Mouse (Mus musculus) kidney, embryonic 14.5 days (tissue): ENCODE measurements around the gene Zdhhc14. TPM values are rescaled to one million over a fixed set of nuclear protein-coding genes. Genes with fewer than 3 reads are reported as not detected.

Source experiments
- ATAC-seq: fragments of 200-750 bp; cut with Nextera tagmentation; 2 replicates; pipeline ENCODE4 v1.8.0; 2017; ENCODE audit warnings: moderate number of reproducible peaks, mild to moderate bottlenecking, moderate TSS enrichment, moderate library complexity; ENCODE audit not compliant: low FRiP score, low TSS enrichment
- H3K27ac ChIP-seq: fragments of 300-500 bp; sonication (generic); 2 replicates; pipeline ENCODE4 v1.5.1; 2014; ENCODE audit warnings: low read depth, mild to moderate bottlenecking, low read length, moderate library complexity, mixed read lengths
- H3K27me3 ChIP-seq: fragments of 300-500 bp; sonication (generic); 2 replicates; pipeline ENCODE4 v1.6.1; 2014; ENCODE audit warnings: mild to moderate bottlenecking, low read length; ENCODE audit not compliant: control insufficient read depth, insufficient read depth
- H3K36me3 ChIP-seq: fragments of 300-500 bp; sonication (generic); 2 replicates; pipeline ENCODE4 v1.6.1; 2014; ENCODE audit warnings: low read length, mixed read lengths; ENCODE audit not compliant: control insufficient read depth, insufficient read depth
- H3K4me1 ChIP-seq: fragments of 300-500 bp; sonication (generic); 2 replicates; pipeline ENCODE4 v1.6.1; 2014; ENCODE audit warnings: low read length, mixed read lengths; ENCODE audit not compliant: control insufficient read depth, insufficient read depth
- H3K4me2 ChIP-seq: fragments of 300-500 bp; sonication (generic); replicated peaks from 2 replicates; pipeline ENCODE4 v1.6.1; 2014; ENCODE audit warnings: low read depth, mild to moderate bottlenecking, low read length
- H3K4me3 ChIP-seq: fragments of 300-500 bp; sonication (generic); 2 replicates; pipeline ENCODE4 v1.5.1; 2014; ENCODE audit warnings: mild to moderate bottlenecking, low read length
- H3K9ac ChIP-seq: fragments of 300-500 bp; sonication (generic); 2 replicates; pipeline ENCODE4 v1.6.1; 2014; ENCODE audit warnings: low read depth, mild to moderate bottlenecking, low read length, moderate library complexity
- H3K9me3 ChIP-seq: fragments of 300-500 bp; sonication (generic); 2 replicates; pipeline ENCODE4 v1.6.1; 2016; ENCODE audit warnings: low read length; ENCODE audit not compliant: control insufficient read depth
- WGBS: fragments of 180-500 bp; shearing (Covaris S2); extraction: QIAGEN DNeasy Blood & Tissue Kit; methylation state at CpG from one replicate; pipeline ENCODE4 v1.1.7; 2014; 5-methylcytosine and 5-hydroxymethylcytosine counted together
- polyA plus RNA-seq: library from polyadenylated mRNA; unstranded; fragments of >200 nt; fragmentation: Nextera tagmentation; extraction: Ambion mirVana; gene quantifications from 2 replicates; pipeline ENCODE4 v1.2.1, GENCODE M21; 2014

The Zdhhc14 gene
- polyA plus RNA-seq, 1 experiment from 2014 or later, result 2.7 TPM

DNA sequence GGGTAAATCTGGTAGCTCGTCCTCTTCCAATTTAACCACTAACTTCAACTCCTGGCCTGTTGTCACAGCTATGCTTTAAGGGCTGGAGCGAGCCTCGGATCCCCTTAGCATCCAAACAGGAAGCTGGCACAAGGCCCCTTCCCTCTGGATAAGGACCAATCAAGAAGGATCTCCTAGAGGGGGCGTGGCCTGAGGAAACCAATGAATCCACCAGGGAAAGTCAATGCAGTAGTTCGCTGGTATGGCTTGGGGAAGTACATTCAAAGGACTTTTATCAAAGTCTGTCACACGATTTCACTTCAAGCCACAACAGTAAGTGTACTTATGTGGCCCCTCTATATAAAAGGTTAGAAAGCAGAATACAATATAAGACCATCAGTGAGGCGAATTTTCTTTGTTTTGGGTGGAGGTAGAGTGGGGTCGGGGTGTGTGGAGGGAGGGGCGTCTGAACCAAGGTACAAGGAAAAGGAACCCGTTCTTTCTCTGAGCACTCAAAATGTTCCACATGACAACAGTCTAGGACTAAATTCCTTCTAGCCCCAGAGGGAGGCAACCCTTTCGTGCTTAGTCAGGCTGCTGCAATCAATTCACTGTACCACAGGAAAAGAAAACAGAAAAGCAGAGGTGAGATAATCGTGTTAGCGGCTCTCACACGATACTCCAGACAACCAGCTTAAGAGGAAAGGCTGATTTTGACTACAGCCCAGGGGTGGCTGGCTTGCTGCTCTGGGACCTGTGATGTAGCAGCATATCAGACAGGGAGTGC, 16.2 kb upstream of the Zdhhc14 start:
- Histone ChIP-seq H3K9me3 (no peaks in the 10 kb centered on the region), H3K4me2 (no peak overlapping the region), H3K27ac (no peak overlapping the region), H3K36me3 (no peaks in the 10 kb centered on the region), H3K4me3 (no peak overlapping the region), H3K27me3 (no peaks in the 10 kb centered on the region), H3K4me1 (no peaks in the 10 kb centered on the region), H3K9ac (no peak overlapping the region)
- 73% methylated on average over 14 of the region's 14 CpGs for WGBS
- ATAC-seq, result no peak

- Histone ChIP-seq H3K9ac (no peak overlapping the region), H3K27me3 (no peaks in the 10 kb centered on the region), H3K4me2 (no peak overlapping the region), H3K36me3 (no peaks in the 10 kb centered on the region), H3K4me3 (no peak overlapping the region), H3K4me1 (no peaks in the 10 kb centered on the region), H3K9me3 (no peaks in the 10 kb centered on the region), H3K27ac (no peak overlapping the region)
- no peak for ATAC-seq
- WGBS, result 56% methylated on average over 4 of the region's 4 CpGs
These were observed 8.9 kb upstream of the Zdhhc14 start for GRCm38 (mm10) chr17:5483456-5483855.

- no peak for ATAC-seq
- H3K36me3 ChIP-seq, result no peaks in the 10 kb centered on the region
- H3K27ac ChIP-seq, result no peak overlapping the region
- no peak overlapping the region for H3K9ac ChIP-seq
- no peak overlapping the region for H3K4me3 ChIP-seq
- no peaks in the 10 kb centered on the region for H3K9me3 ChIP-seq
- no peaks in the 10 kb centered on the region for H3K27me3 ChIP-seq
- WGBS, result 97% methylated on average over 1 of the region's 1 CpGs
- H3K4me2 ChIP-seq, result no peak overlapping the region
- no peaks in the 10 kb centered on the region for H3K4me1 ChIP-seq
These were observed 7.7 kb upstream of the Zdhhc14 start for GRCm38 (mm10) chr17:5484663-5485062.

DNA sequence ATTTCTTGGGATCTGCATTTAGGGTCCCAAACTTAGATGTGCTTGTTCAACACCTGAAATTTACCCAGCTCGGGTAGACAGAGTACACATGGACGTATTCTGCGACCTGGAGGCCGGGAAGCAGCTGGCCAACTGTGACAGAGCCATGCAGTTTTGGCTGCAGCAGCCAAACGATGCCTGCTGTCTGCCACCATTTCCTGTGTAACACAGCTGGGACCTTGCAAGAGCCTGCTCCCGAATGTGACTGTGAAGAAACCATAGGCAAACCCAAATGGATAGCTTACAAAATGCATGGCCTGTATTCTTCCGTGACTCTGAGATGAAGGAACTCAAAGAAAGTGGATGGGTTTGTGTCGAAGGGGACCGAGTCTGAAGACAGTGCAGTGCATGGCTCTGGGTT, 4.2 kb upstream of the Zdhhc14 start:
- Histone ChIP-seq H3K27ac (no peak overlapping the region), H3K36me3 (no peaks in the 10 kb centered on the region), H3K27me3 (no peaks in the 10 kb centered on the region), H3K4me2 (no peak overlapping the region), H3K9me3 (no peaks in the 10 kb centered on the region), H3K9ac (no peak overlapping the region), H3K4me1 (no peaks in the 10 kb centered on the region), H3K4me3 (no peak overlapping the region)
- ATAC-seq, result no peak
- WGBS, result 46% methylated on average over 9 of the region's 9 CpGs

GRCm38 (mm10) chr17:5490351-5490750, 2.0 kb upstream of the Zdhhc14 start:
- Histone ChIP-seq H3K4me3 (no peak overlapping the region), H3K9ac (no peak overlapping the region), H3K4me1 (no peaks in the 10 kb centered on the region), H3K27ac (no peak overlapping the region), H3K36me3 (no peaks in the 10 kb centered on the region), H3K4me2 (no peak overlapping the region), H3K27me3 (no peaks in the 10 kb centered on the region; the same call in none of the 2 replicates), H3K9me3 (no peaks in the 10 kb centered on the region)
- 85% methylated on average over 3 of the region's 3 CpGs for WGBS
- ATAC-seq, result no peak

GRCm38 (mm10) chr17:5491031-5491800, 1.1 kb upstream of the Zdhhc14 start:
- H3K9ac ChIP-seq, result peak overlapping the region; percentile 67

DNA sequence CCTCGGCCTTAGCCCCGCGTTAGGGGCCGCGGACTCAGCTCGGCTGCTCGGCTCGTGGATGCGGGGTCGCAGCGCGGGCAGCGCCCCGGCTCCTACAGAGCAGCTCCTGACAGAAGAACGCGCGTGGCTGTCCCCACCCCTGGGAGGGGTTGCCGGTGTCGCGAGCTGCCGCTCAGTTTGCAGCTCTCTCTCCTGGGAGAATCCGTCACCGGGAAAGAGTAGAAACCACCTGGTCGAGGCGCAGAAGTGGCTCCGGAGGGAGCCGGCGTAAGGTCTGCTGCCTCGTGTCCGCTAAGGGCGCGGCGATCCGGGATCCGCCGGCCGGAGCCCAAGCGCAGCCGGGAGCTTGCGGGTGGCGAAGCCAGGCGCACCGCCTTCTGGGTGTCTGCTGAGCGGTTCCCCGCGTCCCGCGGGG, 396 bp downstream of the Zdhhc14 start:
- WGBS, result under 1% methylated on average over 46 of the region's 48 CpGs
- no peak overlapping the region; the same call in 1 of the 2 replicates for H3K27ac ChIP-seq
- H3K4me1 ChIP-seq, result no peaks in the 10 kb centered on the region
- H3K27me3 ChIP-seq, result no peaks in the 10 kb centered on the region; the same call in none of the 2 replicates
- peak overlapping the region; percentile 67 for H3K9ac ChIP-seq
- peak overlapping the region; percentile 99 for H3K4me2 ChIP-seq
- peak overlapping the region; percentile 45 for H3K4me3 ChIP-seq
- no peaks in the 10 kb centered on the region for H3K9me3 ChIP-seq
- no peaks in the 10 kb centered on the region for H3K36me3 ChIP-seq
- peak; percentile 56 for ATAC-seq

More at GRCm38 (mm10) chr17:5491031-5491800, 1.1 kb upstream of the Zdhhc14 start:
- Histone ChIP-seq H3K27me3 (no peaks in the 10 kb centered on the region; the same call in none of the 2 replicates), H3K27ac (peak overlapping the region; percentile 77; the same call in 1 of the 2 replicates), H3K9me3 (no peaks in the 10 kb centered on the region), H3K36me3 (no peaks in the 10 kb centered on the region), H3K4me2 (peak overlapping the region; percentile 99), H3K4me1 (no peaks in the 10 kb centered on the region), H3K4me3 (peak overlapping the region; percentile 45)
- peak; percentile 81 for ATAC-seq
- under 1% methylated on average over 29 of the region's 29 CpGs for WGBS

DNA sequence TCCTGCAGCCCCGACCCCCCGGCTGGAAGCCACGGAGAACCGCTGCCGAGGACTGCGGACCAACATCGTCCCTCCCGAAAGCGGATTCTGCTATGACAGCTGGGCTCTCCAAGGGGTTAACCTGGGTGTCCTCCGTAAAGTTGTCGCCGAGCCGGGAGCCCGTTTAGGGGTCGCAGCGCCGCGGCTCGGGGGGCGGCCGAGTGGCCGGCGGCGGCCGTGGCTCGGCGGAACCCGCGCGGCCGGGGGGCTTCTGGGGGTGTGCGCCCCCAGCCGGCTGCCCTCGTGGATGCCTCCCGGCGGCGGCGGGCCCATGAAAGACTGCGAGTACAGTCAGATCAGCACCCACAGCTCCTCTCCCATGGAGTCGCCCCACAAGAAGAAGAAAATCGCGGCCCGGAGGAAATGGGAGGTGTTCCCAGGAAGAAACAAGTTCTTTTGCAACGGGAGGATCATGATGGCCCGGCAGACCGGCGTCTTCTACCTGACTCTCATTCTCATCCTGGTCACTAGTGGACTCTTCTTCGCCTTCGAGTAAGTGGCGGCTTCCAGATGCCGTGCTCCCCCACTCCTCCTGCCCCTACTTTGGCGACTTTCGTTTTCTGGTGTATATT, 909 bp downstream of the Zdhhc14 start:
- no peaks in the 10 kb centered on the region for H3K4me1 ChIP-seq
- H3K4me3 ChIP-seq, result peak overlapping the region; percentile 45
- H3K27ac ChIP-seq, result no peak overlapping the region
- peak overlapping the region; percentile 67 for H3K9ac ChIP-seq
- 3% methylated on average over 52 of the region's 53 CpGs for WGBS
- H3K27me3 ChIP-seq, result no peaks in the 10 kb centered on the region; the same call in none of the 2 replicates
- H3K4me2 ChIP-seq, result peak overlapping the region; percentile 99
- no peaks in the 10 kb centered on the region for H3K36me3 ChIP-seq
- ATAC-seq, result no peak
- H3K9me3 ChIP-seq, result no peaks in the 10 kb centered on the region
